Mouse (Mus musculus) liver, adult 2 months (tissue): ENCODE measurements at regions not wholly inside any gene's neighbourhood (a gene's known extent, or its start where the extent isn't known, plus 50 kb on each side); places are given as distances from the start of the nearest gene placed in this dataset.

ENCODE experiments used
- CTCF ChIP-seq: fragments of 200-500 bp; IDR thresholded peaks from 2 replicates; pipeline ENCODE4 v1.5.1; 2011; ENCODE audit warnings: low read depth, low read length, control low read depth
- POLR2A ChIP-seq: fragments of 200-500 bp; IDR thresholded peaks from 2 replicates; pipeline ENCODE4 v1.6.1; 2011; ENCODE audit warnings: low read length, control low read depth; ENCODE audit not compliant: insufficient read depth; ENCODE audit errors: extremely low read depth

DNA sequence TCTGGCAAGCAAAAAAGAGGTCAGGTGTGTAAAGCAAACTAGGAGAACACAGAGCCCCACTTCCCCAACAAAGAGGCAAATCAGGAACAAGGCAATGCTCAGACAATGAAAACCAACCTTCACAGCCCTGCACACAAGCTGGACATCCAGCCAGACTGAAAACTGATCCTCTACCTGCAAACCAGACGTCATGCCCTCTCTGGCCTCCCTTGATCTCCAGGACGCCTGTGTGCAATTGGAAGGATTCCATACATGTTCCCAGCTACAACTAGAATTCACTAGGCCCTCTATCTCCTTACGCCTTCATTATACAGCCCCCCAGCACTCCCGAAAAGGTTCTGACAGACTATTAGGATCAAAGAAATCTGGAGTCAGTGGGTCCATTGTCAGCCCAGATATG, 60.7 kb upstream of the Ndufs6 start:
- TF ChIP-seq CTCF (no peak), POLR2A (no peak)
